Comparison of ENCODE assay signal across 18 mouse cellular contexts in genomic region chr11:82011411-82012193, GRCm38 (mm10). TPM values are rescaled to one million over a fixed set of nuclear protein-coding genes. Genes with fewer than 3 reads are reported as not detected.
DNase-seq lines count a peak whose midpoint lies in the region; ATAC-seq and TF ChIP-seq lines count a peak whose summit lies in the region.
"Had no signal": no experiment of that assay in that cellular context is flagged by ENCODE, and none has a peak within 500 bp of the region (broad histone marks: within the 10 kb centered on the region; RNA-seq: fewer than 3 reads in every experiment).

No protein-coding gene starts in this region.

- 0 out of 2 replicates have a peak, but pooled peaks have one; percentile 28 for ATAC-seq in intestine, embryonic 15.5 days
- no peak for ATAC-seq in intestine, postnatal 0 days
- ATAC-seq: forebrain, embryonic 15.5 days; hindbrain, embryonic 16.5 days had no signal

- H3K4me1 ChIP-seq in intestine, embryonic 15.5 days (replicated peaks), result 0 out of 2 replicates have a peak, but pooled peaks cover 7% of the 10 kb centered on the region
- H3K4me1 ChIP-seq in intestine, postnatal 0 days (replicated peaks; ENCODE audit: control insufficient read depth, insufficient read depth, low read length), result no peaks in the 10 kb centered on the region
- H3K4me1 ChIP-seq: forebrain, embryonic 15.5 days; midbrain, embryonic 12.5 days had no signal

- no peaks in the 10 kb centered on the region for H3K9me3 ChIP-seq in intestine, embryonic 15.5 days
- no peaks in the 10 kb centered on the region for H3K9me3 ChIP-seq in intestine, postnatal 0 days (ENCODE audit: control insufficient read depth)
- H3K9me3 ChIP-seq: embryonic facial prominence, embryonic 15.5 days; forebrain, embryonic 15.5 days; heart, embryonic 13.5 days; midbrain, embryonic 12.5 days had no signal

- H3K36me3 ChIP-seq in intestine, embryonic 15.5 days, result no peaks in the 10 kb centered on the region
- H3K36me3 ChIP-seq in intestine, postnatal 0 days (ENCODE audit: control insufficient read depth, insufficient read depth), result no peaks in the 10 kb centered on the region
- H3K36me3 ChIP-seq: embryonic facial prominence, embryonic 15.5 days; forebrain, embryonic 15.5 days; heart, embryonic 13.5 days; midbrain, embryonic 12.5 days had no signal

- H3K4me3 ChIP-seq in intestine, embryonic 15.5 days (replicated peaks), result no peak overlapping the region
- no peak overlapping the region for H3K4me3 ChIP-seq in intestine, postnatal 0 days (ENCODE audit: low read depth, low read length)
- H3K4me3 ChIP-seq: embryonic facial prominence, embryonic 15.5 days; forebrain, embryonic 15.5 days; heart, embryonic 13.5 days; midbrain, embryonic 12.5 days had no signal

- 50% methylated on average over 8 of the region's 8 CpGs for WGBS in intestine, embryonic 15.5 days
- WGBS in intestine, postnatal 0 days, result 62% methylated on average over 8 of the region's 8 CpGs

- H3K27me3 ChIP-seq in intestine, embryonic 15.5 days (replicated peaks), result no peaks in the 10 kb centered on the region
- no peaks in the 10 kb centered on the region for H3K27me3 ChIP-seq in intestine, postnatal 0 days (replicated peaks; ENCODE audit: control insufficient read depth, insufficient read depth, low read length)
- H3K27me3 ChIP-seq: forebrain, embryonic 15.5 days; heart, embryonic 13.5 days; midbrain, embryonic 12.5 days had no signal

- H3K9ac ChIP-seq in intestine, embryonic 15.5 days, result no peak overlapping the region
- H3K9ac ChIP-seq in intestine, postnatal 0 days (ENCODE audit: low read depth, low read length), result no peak overlapping the region
- H3K9ac ChIP-seq: embryonic facial prominence, embryonic 15.5 days; forebrain, embryonic 15.5 days; heart, embryonic 13.5 days; midbrain, embryonic 12.5 days had no signal

- TF ChIP-seq CTCF in intestine, postnatal 0 days (IDR thresholded peaks at IDR 0.05; ENCODE audit: low read depth), result no peak

- H3K4me2 ChIP-seq in intestine, embryonic 15.5 days (replicated peaks), result no peak overlapping the region
- H3K4me2 ChIP-seq in intestine, postnatal 0 days (replicated peaks; ENCODE audit: low read depth), result no peak overlapping the region
- H3K4me2 ChIP-seq: embryonic facial prominence, embryonic 15.5 days; forebrain, embryonic 15.5 days; heart, embryonic 13.5 days; midbrain, embryonic 12.5 days had no signal

- H3K27ac ChIP-seq in intestine, embryonic 15.5 days, result no peak overlapping the region
- no peak overlapping the region for H3K27ac ChIP-seq in intestine, postnatal 0 days (ENCODE audit: low read depth, low read length)
- H3K27ac ChIP-seq: embryonic facial prominence, embryonic 15.5 days; forebrain, embryonic 15.5 days; heart, embryonic 13.5 days; midbrain, embryonic 12.5 days had no signal

- peak; percentile 61 for DNase-seq in Muller cell, postnatal 12 days (ENCODE audit: inconsistent ontology term)
- peak; percentile 53 for DNase-seq in brain, adult 2 months (ENCODE audit: low read depth, low spot score)
- peak; percentile 35 for DNase-seq in lung, postnatal 10 days
- DNase-seq in left cerebral cortex, adult 11 months (ENCODE audit: low spot score), result no peak
- DNase-seq in cerebellum, adult 8-10 months, result no peak
- DNase-seq: cerebellum, postnatal 14 days; kidney, postnatal 25 days; spleen, adult 18-20 months had no signal

RNA-seq across cellular contexts. Expression of gene Ccl2, which starts 23.8 kb away (rescaled TPM):
- polyA plus RNA-seq in intestine, embryonic 15.5 days (2015; fragmentation: Nextera tagmentation; extraction: Ambion mirVana), result 10.2 and 10.4 TPM in 2 replicates
- polyA plus RNA-seq in intestine, postnatal 0 days (2015; fragmentation: Nextera tagmentation; extraction: Ambion mirVana), result 3.4 and 4.4 TPM in 2 replicates
- polyA plus RNA-seq: limb, embryonic 11.5 days had no signal

RNA-seq across cellular contexts. Expression of gene Gm17268, which starts 26.8 kb away (rescaled TPM):
- polyA plus RNA-seq in intestine, embryonic 15.5 days (2015; fragmentation: Nextera tagmentation; extraction: Ambion mirVana), result not detected in 2 replicates
- polyA plus RNA-seq in intestine, postnatal 0 days (2015; fragmentation: Nextera tagmentation; extraction: Ambion mirVana), result not detected in 2 replicates
- polyA plus RNA-seq: embryonic facial prominence, embryonic 15.5 days; forebrain, embryonic 15.5 days; heart, embryonic 13.5 days; hindbrain, embryonic 16.5 days; limb, embryonic 11.5 days; liver, embryonic 16.5 days; midbrain, embryonic 12.5 days; testis, adult 2 months had no signal

RNA-seq across cellular contexts. Expression of gene Ccl7, which starts 33.9 kb away (rescaled TPM):
- 3.6 and 5.1 TPM in 2 replicates for polyA plus RNA-seq in intestine, embryonic 15.5 days (2015; fragmentation: Nextera tagmentation; extraction: Ambion mirVana)
- 2.4 and 2.6 TPM in 2 replicates for polyA plus RNA-seq in intestine, postnatal 0 days (2015; fragmentation: Nextera tagmentation; extraction: Ambion mirVana)
- polyA plus RNA-seq: limb, embryonic 11.5 days; testis, adult 2 months had no signal

RNA-seq across cellular contexts. Expression of gene Asic2, which starts 43.3 kb away (rescaled TPM):
- polyA plus RNA-seq in intestine, embryonic 15.5 days (2015; fragmentation: Nextera tagmentation; extraction: Ambion mirVana), result 0.19 and 0.32 TPM in 2 replicates
- polyA plus RNA-seq in intestine, postnatal 0 days (2015; fragmentation: Nextera tagmentation; extraction: Ambion mirVana), result 0.44 and 0.55 TPM in 2 replicates
- polyA plus RNA-seq: liver, embryonic 16.5 days had no signal

RNA-seq across cellular contexts. Expression of gene Ccl11, which starts 46.0 kb away (rescaled TPM):
- 97.5 and 103 TPM in 2 replicates for polyA plus RNA-seq in intestine, embryonic 15.5 days (2015; fragmentation: Nextera tagmentation; extraction: Ambion mirVana)
- polyA plus RNA-seq in intestine, postnatal 0 days (2015; fragmentation: Nextera tagmentation; extraction: Ambion mirVana), result 62.4 and 66.6 TPM in 2 replicates
- polyA plus RNA-seq: forebrain, embryonic 15.5 days; limb, embryonic 11.5 days; midbrain, embryonic 12.5 days; testis, adult 2 months had no signal

Comparison
In these comparisons a context has a peak if more than half of its experiments do, and no peak if none do; other contexts are left out.
1. DNase-seq: peak in Muller cell, postnatal 12 days (single experiment), brain, adult 2 months (single experiment) and lung, postnatal 10 days (single experiment); none in left cerebral cortex, adult 11 months (single experiment) and cerebellum, adult 8-10 months (single experiment).